Mouse (Mus musculus) layer of hippocampus, adult 2 months (tissue): ENCODE results near the gene Itgb2. TPM values are rescaled to one million over a fixed set of nuclear protein-coding genes. Genes with fewer than 3 reads are reported as not detected.

Source experiments
- DNase-seq, 2 experiments: peaks; one replicate each; pipeline ENCODE4 v3.0.0; 2022; ENCODE audit warnings: low spot score in 2 of 2
- H3K27ac ChIP-seq: fragments of 200-600 bp; 2 replicates; pipeline ENCODE4 v1.8.1; 2022
- H3K4me3 ChIP-seq: fragments of 200-600 bp; 2 replicates; pipeline ENCODE4 v1.8.1; 2022; ENCODE audit warnings: mild to moderate bottlenecking
- CTCF ChIP-seq: fragments of 200-600 bp; conservative IDR thresholded peaks from 2 replicates; pipeline ENCODE4 v1.8.1; 2022; ENCODE audit warnings: antibody characterized with exemption, mild to moderate bottlenecking, moderate library complexity
- total RNA-seq, 2 experiments: library from RNA; stranded (reverse); gene quantifications; 2 replicates each; pipeline ENCODE4 v1.2.3; 2021

The Itgb2 gene
- total RNA-seq, 2 experiments from 2014 or later = 3.3 to 4.6 TPM

DNA sequence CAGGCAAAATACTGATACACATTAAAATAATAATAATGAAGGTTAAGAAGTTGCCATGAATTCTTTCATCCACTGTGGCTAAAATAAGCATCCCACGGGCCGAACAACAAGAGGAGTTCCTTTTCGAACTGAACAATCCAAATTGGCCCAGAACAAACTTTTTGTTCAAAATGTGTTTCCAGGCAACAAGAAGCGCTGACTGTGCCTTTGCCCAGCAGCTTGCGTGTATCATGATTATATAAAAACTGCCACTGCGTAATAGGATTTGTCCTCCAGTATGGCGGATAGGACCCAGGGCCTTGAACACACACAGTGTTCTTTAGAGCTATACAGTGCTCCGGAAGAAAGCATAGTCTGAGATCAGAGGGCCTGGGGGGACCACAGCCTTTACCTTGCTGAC, 78.5 kb downstream of the Itgb2 start:
- no peak for TF ChIP-seq CTCF
- peak overlapping the region; percentile 85 for H3K27ac ChIP-seq
- DNase-seq = no peak
- no peak overlapping the region for H3K4me3 ChIP-seq

GRCm38 (mm10) chr10:77610221-77610961, 80.3 kb downstream of the Itgb2 start:
- Histone ChIP-seq H3K4me3 (no peak overlapping the region; the same call in 1 of the 2 replicates), H3K27ac (no peak overlapping the region)
- no peak for DNase-seq
- TF ChIP-seq CTCF = no peak

- no peak for TF ChIP-seq CTCF
- Histone ChIP-seq H3K4me3 (no peak overlapping the region), H3K27ac (peak overlapping the region; percentile 82)
- DNase-seq = no peak
Observed at GRCm38 (mm10) chr10:77613409-77613808, 83.4 kb downstream of the Itgb2 start.

Other genes with a start within 250 kb of the Itgb2 start
- gene Adarb1, start 112.0 kb upstream of the Itgb2 start, total RNA-seq = 100 to 1,000 TPM; 110 to 120 TPM
- gene Fam207a, start 14.5 kb upstream of the Itgb2 start, total RNA-seq = 10 to 100 TPM; 32.8 to 35.2 TPM
- gene Pttg1ip, start 51.5 kb downstream of the Itgb2 start, total RNA-seq = 10 to 100 TPM; 76.9 to 77.5 TPM
- 100 to 1,000 TPM; 131 to 138 TPM for gene Sumo3, start 75.8 kb downstream of the Itgb2 start, total RNA-seq
- gene Gm49325, start 75.9 kb downstream of the Itgb2 start, total RNA-seq = 10 to 100 TPM; 18.3 to 27.0 TPM
- 10 to 100 TPM; 81.6 to 95.4 TPM for gene Ube2g2, start 92.0 kb downstream of the Itgb2 start, total RNA-seq
- not detected for gene Tspear, start 156.3 kb downstream of the Itgb2 start, total RNA-seq
- gene Gm19402, start 160.5 kb downstream of the Itgb2 start, total RNA-seq = not detected
- gene Gm9508, start 167.0 kb downstream of the Itgb2 start, total RNA-seq = not detected
- gene Gm10272, start 176.4 kb downstream of the Itgb2 start, total RNA-seq = not detected
- gene Gm10024, start 181.2 kb downstream of the Itgb2 start, total RNA-seq = not detected
- gene Gm10142, start 185.6 kb downstream of the Itgb2 start, total RNA-seq = not detected
- not detected for gene Krtap12-1, start 190.3 kb downstream of the Itgb2 start, total RNA-seq
- not detected for gene Gm10100, start 196.2 kb downstream of the Itgb2 start, total RNA-seq
- not detected for gene Gm18596, start 212.4 kb downstream of the Itgb2 start, total RNA-seq
- gene Gm9736, start 221.1 kb downstream of the Itgb2 start, total RNA-seq = not detected
- not detected for gene Gm3233, start 229.4 kb downstream of the Itgb2 start, total RNA-seq
- gene Gm3238, start 241.1 kb downstream of the Itgb2 start, total RNA-seq = not detected
- not detected for gene Gm7138, start 246.7 kb downstream of the Itgb2 start, total RNA-seq